Mouse (Mus musculus) lung, embryonic 16.5 days (tissue): ENCODE data around the gene Zranb3. TPM values are rescaled to one million over a fixed set of nuclear protein-coding genes. Genes with fewer than 3 reads are reported as not detected.
"Not testable (repeated sequence)": the region's sequence is repeated elsewhere in the genome, so short reads cannot be mapped to it uniquely, and the experiment has no call there.

Experiments used
- ATAC-seq: fragments of 200-750 bp; cut with Nextera tagmentation; 2 replicates; pipeline ENCODE4 v1.8.0; 2017; ENCODE audit warnings: low read depth, mild to moderate bottlenecking, moderate library complexity
- H3K27ac ChIP-seq: fragments of 300-500 bp; sonication (generic); 2 replicates; pipeline ENCODE4 v1.5.1; 2014; ENCODE audit warnings: mild to moderate bottlenecking, control low read depth, low read length
- H3K27me3 ChIP-seq: fragments of 300-500 bp; sonication (generic); 2 replicates; pipeline ENCODE4 v1.6.1; 2014; ENCODE audit warnings: low read depth, low read length, mixed read lengths; ENCODE audit not compliant: control insufficient read depth, insufficient read depth
- H3K36me3 ChIP-seq: fragments of 300-500 bp; sonication (generic); 2 replicates; pipeline ENCODE4 v1.6.1; 2014; ENCODE audit warnings: low read length; ENCODE audit not compliant: control insufficient read depth, insufficient read depth
- H3K4me1 ChIP-seq: fragments of 300-500 bp; sonication (generic); replicated peaks from 2 replicates; pipeline ENCODE4 v1.6.1; 2014; ENCODE audit warnings: low read length, mixed read lengths; ENCODE audit not compliant: control insufficient read depth, insufficient read depth
- H3K4me2 ChIP-seq: fragments of 300-500 bp; sonication (generic); 2 replicates; pipeline ENCODE4 v1.6.1; 2014; ENCODE audit warnings: low read depth, low read length, control low read depth
- H3K4me3 ChIP-seq: fragments of 300-500 bp; sonication (generic); 2 replicates; pipeline ENCODE4 v1.5.1; 2014; ENCODE audit warnings: mild to moderate bottlenecking, low read length, control low read depth
- H3K9ac ChIP-seq: fragments of 300-500 bp; sonication (generic); 2 replicates; pipeline ENCODE4 v1.6.1; 2014; ENCODE audit warnings: low read length, control low read depth
- H3K9me3 ChIP-seq: fragments of 300-500 bp; sonication (generic); 2 replicates; pipeline ENCODE4 v1.6.1; 2016; ENCODE audit warnings: low read length; ENCODE audit not compliant: control insufficient read depth
- WGBS: fragments of 180-500 bp; shearing (Covaris S2); extraction: QIAGEN DNeasy Blood & Tissue Kit; methylation state at CpG from one replicate; pipeline ENCODE4 v1.1.7; 2014; 5-methylcytosine and 5-hydroxymethylcytosine counted together
- polyA plus RNA-seq: library from polyadenylated mRNA; unstranded; fragments of >200 nt; fragmentation: Nextera tagmentation; extraction: Ambion mirVana; gene quantifications from 2 replicates; pipeline ENCODE4 v1.2.1, GENCODE M21; 2015

Gene Zranb3
- polyA plus RNA-seq, 1 experiment from 2014 or later: 12.1 TPM

DNA sequence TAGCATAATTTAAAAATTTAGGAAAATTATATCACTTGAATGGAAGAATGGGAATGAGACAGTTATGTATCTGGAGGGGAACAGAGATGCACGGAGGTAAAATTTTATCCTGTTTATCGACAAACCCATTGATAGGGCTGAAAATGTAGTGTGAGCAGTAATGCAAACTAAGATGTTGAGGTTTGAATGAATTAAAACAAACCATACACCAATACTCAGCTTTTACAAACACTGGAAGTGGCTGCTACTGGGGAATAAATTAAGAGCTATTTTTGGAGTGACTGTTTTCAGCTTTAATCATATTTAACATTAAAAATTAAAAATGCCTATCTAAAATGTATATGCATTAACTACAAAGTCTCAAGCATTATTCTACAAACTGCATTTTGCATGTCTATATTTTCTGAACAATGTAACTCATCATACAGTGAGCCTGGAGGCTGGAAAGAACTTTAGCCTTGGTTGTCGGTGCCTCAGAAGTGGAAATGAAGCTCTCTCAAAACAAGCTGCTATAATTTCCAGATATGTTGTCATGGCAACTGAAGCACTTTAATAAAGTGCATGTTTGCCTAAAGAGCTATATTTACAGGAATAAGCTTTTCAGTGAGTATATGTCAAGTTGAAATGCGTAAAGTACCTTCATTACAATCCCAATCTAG is 99.0 kb downstream of the Zranb3 start:
- H3K9me3 ChIP-seq: no peaks in the 10 kb centered on the region
- H3K4me3 ChIP-seq: no peak overlapping the region
- no peaks in the 10 kb centered on the region for H3K36me3 ChIP-seq
- no peak for ATAC-seq
- no peak overlapping the region for H3K9ac ChIP-seq
- WGBS: 84% methylated on average over 4 of the region's 4 CpGs
- no peaks in the 10 kb centered on the region for H3K27me3 ChIP-seq
- no peak overlapping the region for H3K27ac ChIP-seq
- no peaks in the 10 kb centered on the region for H3K4me1 ChIP-seq
- no peak overlapping the region for H3K4me2 ChIP-seq

DNA sequence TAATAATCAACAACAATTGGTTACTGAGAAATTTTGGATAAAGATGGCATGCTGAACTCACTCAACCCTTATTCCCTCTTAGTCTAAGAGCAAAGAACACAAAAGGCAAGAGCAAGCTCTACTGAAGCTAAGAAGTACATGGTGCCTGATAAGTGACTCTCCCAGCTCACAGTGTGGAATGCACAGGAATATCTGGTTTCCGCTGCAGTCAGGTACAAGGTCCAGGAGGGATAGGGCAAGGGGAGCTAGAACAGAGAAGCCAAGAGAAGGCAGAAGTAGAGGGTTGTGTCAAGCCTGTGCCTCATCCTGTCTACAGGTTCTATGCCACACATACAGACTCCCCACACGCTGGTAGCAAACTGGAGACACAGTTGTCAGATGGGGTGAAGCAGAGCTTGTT is 100.7 kb downstream of the Zranb3 start:
- Histone ChIP-seq H3K4me3 (no peak overlapping the region), H3K27ac (no peak overlapping the region), H3K36me3 (no peaks in the 10 kb centered on the region), H3K4me1 (no peaks in the 10 kb centered on the region), H3K27me3 (no peaks in the 10 kb centered on the region), H3K9me3 (no peaks in the 10 kb centered on the region), H3K4me2 (no peak overlapping the region), H3K9ac (no peak overlapping the region)
- ATAC-seq: no peak
- 88% methylated on average over 2 of the region's 2 CpGs for WGBS

DNA sequence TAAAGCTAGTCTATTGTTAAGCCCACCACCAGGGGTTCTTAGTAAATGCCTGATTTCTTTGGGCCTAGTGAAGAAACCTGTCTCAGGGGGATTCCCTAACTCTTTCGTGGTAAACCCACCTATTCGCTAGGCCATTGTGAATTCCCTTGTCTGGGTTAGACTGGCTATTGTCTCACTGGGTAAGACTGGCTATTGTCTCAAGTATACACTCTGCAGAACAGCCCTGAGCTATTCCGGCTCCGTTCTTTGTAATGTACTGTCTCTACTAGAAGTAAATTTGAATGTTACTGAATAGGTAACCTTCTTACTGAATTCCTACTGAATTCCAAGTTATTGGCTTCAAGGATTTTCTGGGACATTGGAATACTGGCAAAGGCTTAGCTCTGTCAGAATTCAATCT is 101.9 kb downstream of the Zranb3 start:
- not testable (repeated sequence) for H3K9me3 ChIP-seq, H3K27me3 ChIP-seq, H3K9ac ChIP-seq, H3K36me3 ChIP-seq, H3K4me2 ChIP-seq, H3K4me3 ChIP-seq, ATAC-seq, H3K4me1 ChIP-seq, H3K27ac ChIP-seq
- WGBS: 92% methylated on average over 4 of the region's 4 CpGs

DNA sequence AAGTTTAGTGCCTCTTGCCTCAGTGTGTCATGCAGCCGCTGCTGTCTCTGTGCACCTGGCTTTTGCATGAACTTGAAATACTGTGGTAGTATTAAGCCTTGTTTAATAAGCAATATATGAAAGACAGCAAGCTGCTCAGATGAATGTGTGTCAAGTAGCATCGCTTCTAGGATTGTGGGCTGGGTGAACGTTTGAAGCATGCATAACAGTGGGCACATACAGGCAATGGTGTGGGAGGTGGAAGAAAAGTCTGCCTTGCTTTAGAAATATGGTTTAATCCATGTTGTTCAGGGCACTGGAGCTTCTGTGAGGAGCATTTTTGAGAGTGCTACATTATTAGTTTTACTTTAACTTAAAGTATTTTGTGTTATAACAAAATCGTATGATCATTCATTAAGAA is 109.0 kb downstream of the Zranb3 start:
- Histone ChIP-seq H3K9ac (no peak overlapping the region), H3K4me2 (no peak overlapping the region), H3K4me1 (peaks cover 10% of the 10 kb centered on the region), H3K36me3 (no peaks in the 10 kb centered on the region), H3K27me3 (no peaks in the 10 kb centered on the region), H3K4me3 (no peak overlapping the region), H3K27ac (no peak overlapping the region), H3K9me3 (no peaks in the 10 kb centered on the region)
- 92% methylated on average over 4 of the region's 4 CpGs for WGBS
- no peak for ATAC-seq

DNA sequence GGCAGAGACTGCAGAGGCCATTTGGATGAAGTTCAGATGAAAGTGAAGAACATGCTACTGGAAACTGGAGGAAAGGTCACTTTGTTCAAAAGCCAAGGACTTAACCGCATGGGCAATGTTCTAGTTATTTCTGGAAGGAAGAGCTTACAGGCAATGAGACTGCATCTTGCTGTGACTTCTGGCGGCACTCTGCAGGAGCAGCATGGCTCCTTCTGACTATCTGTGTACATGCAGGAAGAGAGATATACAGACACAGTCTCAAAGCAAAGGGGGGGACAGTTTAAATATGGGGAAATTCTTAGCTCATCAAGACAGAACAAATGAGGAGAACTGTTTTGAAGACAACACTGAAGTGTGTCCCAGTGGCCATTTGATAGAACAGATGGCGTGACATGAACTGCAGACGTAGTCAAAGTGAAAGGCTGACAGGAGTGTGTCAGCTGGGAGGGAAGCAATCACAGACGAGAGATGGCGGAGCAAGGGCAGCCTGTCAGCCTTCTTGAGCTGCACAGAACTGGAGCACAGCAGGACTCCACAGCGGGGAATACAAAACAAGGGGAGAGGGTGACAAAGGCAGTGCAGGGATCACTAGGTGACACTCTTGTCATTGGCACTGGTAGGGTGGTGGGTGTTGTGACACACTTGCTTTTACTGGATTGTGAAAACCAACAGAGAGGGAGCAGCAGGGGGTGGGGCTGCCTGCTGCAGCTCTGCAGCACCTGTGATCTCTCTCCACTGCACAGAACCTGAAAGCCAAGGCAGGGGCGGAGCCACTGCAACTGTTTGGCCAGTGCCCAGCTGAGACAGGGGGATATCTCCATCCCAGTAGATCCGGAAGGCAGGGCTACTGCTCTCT is 112.7 kb downstream of the Zranb3 start:
- peak; percentile 73 for ATAC-seq
- no peak overlapping the region for H3K4me2 ChIP-seq
- H3K27me3 ChIP-seq: no peaks in the 10 kb centered on the region
- H3K9ac ChIP-seq: peak overlapping the region; percentile 24; the same call in 1 of the 2 replicates
- H3K36me3 ChIP-seq: no peaks in the 10 kb centered on the region
- 54% methylated on average over 9 of the region's 9 CpGs for WGBS
- H3K4me3 ChIP-seq: no peak overlapping the region
- H3K27ac ChIP-seq: no peak overlapping the region
- H3K9me3 ChIP-seq: no peaks in the 10 kb centered on the region
- peaks cover 10% of the 10 kb centered on the region for H3K4me1 ChIP-seq

DNA sequence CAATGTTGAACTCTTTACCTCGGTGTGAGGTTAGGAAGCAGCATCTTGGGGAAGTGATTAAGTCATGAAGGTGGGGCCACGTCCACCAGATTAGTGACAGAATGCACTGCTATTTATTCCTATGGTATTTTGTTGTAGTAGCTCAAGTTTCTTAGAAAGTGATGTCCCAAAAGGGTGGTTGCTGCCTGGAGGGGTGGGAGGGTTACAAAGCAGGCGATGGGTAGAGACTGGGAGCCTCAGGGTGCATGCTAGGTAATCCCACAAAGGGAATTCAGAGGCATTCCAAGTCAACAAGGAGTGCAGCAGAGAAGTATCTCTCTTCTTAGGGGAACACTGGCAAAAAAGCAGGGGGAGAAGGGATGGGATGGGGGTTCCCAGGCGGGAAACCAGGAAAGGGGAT is 113.5 kb downstream of the Zranb3 start:
- WGBS: 65% methylated on average over 4 of the region's 4 CpGs
- no peak overlapping the region for H3K4me2 ChIP-seq
- no peaks in the 10 kb centered on the region for H3K9me3 ChIP-seq
- ATAC-seq: no peak
- H3K9ac ChIP-seq: no peak overlapping the region
- H3K27ac ChIP-seq: no peak overlapping the region
- H3K36me3 ChIP-seq: no peaks in the 10 kb centered on the region
- peaks cover 10% of the 10 kb centered on the region for H3K4me1 ChIP-seq
- H3K27me3 ChIP-seq: no peaks in the 10 kb centered on the region
- H3K4me3 ChIP-seq: no peak overlapping the region

DNA sequence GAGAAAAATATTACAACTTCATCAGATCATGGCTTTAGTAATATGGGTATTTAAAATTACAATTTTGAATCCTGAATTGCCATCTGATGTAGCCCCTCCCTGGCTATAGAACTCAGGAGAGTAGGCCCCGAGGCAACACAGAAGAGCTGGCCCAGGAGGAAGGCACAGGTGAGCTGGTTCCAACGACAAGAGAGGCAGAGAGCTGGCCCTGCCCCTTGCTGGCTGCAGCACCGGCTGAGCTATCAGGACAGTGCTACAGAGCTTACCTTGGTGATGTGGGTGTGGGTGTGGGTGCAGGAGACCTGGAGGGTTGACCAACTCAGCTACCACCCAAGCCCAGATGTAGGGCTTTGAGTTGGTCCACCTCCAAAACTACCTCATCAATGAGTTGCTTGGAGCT is 114.6 kb downstream of the Zranb3 start:
- Histone ChIP-seq H3K9ac (no peak overlapping the region), H3K9me3 (no peaks in the 10 kb centered on the region), H3K4me2 (no peak overlapping the region), H3K27ac (no peak overlapping the region), H3K4me1 (peaks cover 10% of the 10 kb centered on the region), H3K27me3 (no peaks in the 10 kb centered on the region), H3K4me3 (no peak overlapping the region), H3K36me3 (no peaks in the 10 kb centered on the region)
- ATAC-seq: no peak
- 74% methylated on average over 3 of the region's 3 CpGs for WGBS

DNA sequence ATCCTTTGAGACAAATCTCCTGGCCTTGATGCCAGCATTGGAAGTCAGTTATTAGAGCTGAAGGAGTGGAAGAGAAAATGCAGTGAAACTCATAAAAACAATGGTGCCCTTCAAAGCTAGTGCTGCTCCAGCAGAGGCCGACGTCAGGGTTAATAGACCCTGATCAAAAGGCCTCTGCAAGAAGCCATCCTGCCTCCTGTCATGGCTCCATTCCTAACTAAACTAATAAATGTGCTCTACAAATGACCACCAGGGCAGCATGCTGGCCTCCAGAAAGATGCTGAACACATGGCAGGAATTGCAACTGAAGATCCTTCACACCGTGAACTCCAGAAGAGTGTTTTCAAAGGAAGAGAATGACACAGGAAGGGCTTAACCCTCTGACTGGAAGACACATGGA is 117.5 kb downstream of the Zranb3 start:
- no peak overlapping the region for H3K4me2 ChIP-seq
- no peaks in the 10 kb centered on the region for H3K36me3 ChIP-seq
- H3K27ac ChIP-seq: no peak overlapping the region
- no peaks in the 10 kb centered on the region for H3K27me3 ChIP-seq
- ATAC-seq: no peak
- 54% methylated on average over 3 of the region's 3 CpGs for WGBS
- H3K9me3 ChIP-seq: no peaks in the 10 kb centered on the region
- H3K4me1 ChIP-seq: peaks cover 7% of the 10 kb centered on the region
- no peak overlapping the region for H3K9ac ChIP-seq
- H3K4me3 ChIP-seq: no peak overlapping the region

DNA sequence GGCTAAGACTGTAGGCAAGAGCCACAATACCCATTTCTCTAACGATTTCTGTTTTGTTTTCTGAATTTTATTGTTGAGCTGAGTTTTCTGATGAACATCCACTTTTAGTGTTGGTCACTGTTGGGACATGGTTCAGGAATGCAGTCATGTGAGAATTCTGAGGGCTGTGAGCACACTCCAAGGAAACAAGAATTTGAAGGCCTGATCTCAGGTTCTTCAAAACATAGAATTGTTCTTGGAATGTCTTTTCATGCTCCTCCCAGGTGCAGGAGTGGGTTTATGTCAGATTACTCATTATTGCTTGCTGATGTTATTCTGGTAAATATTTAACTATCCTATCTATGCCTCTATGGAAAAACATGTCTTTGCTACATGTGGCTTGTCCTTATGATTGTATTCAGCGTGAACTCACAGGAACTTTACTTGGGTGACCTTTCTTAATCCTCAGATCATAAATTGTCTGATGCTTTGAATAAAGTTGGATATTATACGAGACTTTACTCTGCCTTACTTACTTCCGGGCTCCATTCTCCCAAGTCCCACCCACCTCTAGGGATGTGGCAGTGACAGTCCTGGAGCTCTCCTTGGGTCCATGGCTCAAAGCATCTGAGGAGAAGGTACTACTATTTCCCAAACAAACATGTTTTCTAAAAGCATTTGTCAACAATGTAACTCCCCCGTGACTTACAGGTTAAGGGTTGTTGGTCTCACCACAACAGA is 119.4 kb downstream of the Zranb3 start:
- no peak overlapping the region for H3K4me2 ChIP-seq
- H3K27ac ChIP-seq: no peak overlapping the region
- H3K4me1 ChIP-seq: no peaks in the 10 kb centered on the region
- H3K27me3 ChIP-seq: no peaks in the 10 kb centered on the region
- no peaks in the 10 kb centered on the region for H3K36me3 ChIP-seq
- no peaks in the 10 kb centered on the region for H3K9me3 ChIP-seq
- H3K4me3 ChIP-seq: no peak overlapping the region
- no peak overlapping the region for H3K9ac ChIP-seq
- ATAC-seq: no peak
- WGBS: 70% methylated on average over 5 of the region's 5 CpGs
